In the genomic region with DNA sequence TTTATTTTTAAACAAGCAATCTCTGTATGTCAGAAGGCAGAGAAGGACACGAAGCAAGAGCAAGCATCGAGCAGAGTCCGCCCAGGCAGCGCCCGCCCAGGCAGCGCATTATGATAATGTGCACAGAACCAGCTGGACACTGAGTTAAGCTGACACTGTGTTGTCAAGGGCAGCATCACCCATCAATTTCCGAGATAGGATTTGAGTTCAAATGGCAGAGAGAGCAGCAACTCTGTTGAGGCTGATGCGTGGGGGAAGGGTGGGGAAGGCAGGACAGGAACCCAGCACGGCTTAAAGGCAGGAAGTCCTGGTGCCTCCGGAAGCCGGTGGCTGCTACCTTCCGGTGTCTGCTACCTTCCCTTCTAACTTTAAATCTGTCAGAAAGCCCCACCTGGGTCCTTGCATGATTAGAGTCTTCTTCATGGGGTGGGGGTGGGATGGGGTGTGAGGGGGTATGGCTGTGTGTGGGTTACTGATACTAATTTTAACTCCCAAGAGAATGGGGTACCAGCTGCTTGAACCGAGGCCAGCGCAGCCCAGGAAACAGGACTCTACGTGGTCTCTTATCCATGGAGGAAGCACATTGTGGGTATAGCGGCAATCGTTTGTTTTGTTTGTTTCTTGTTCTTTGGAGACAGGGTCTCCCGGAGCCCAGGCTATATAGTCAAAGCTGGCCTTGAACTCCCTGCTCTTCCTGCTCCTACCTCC, we compare ENCODE assay signal across 8 mouse cellular contexts.
DNase-seq lines count a peak whose midpoint lies in the region; ATAC-seq and TF ChIP-seq lines count a peak whose summit lies in the region.
"Had no signal": no experiment of that assay in that cellular context is flagged by ENCODE, and none has a peak within 500 bp of the region (broad histone marks: within the 10 kb centered on the region; RNA-seq: fewer than 3 reads in every experiment).

No protein-coding gene starts in this region.

- H3K9me3 ChIP-seq in hindbrain, postnatal 0 days (ENCODE audit: low read length): no peaks in the 10 kb centered on the region

- no peaks in the 10 kb centered on the region for H3K36me3 ChIP-seq in hindbrain, postnatal 0 days (ENCODE audit: insufficient read depth, low read length)

- ATAC-seq in common myeloid progenitor, adult 5-6 weeks (replicated peaks; ENCODE audit: low read depth, poor library complexity, severe bottlenecking): peak; percentile 34
- peak; percentile 83 for ATAC-seq in hindbrain, postnatal 0 days

- H3K9ac ChIP-seq in hindbrain, postnatal 0 days (replicated peaks; ENCODE audit: low read length): no peak overlapping the region

- WGBS in hindbrain, postnatal 0 days: 29% methylated on average over 18 of the region's 18 CpGs

- no peak overlapping the region for H3K27ac ChIP-seq in hindbrain, postnatal 0 days

- no peak for TF ChIP-seq CTCF in hindbrain, postnatal 0 days (IDR thresholded peaks at IDR 0.05; ENCODE audit: low read depth)

- no peaks in the 10 kb centered on the region for H3K27me3 ChIP-seq in hindbrain, postnatal 0 days (ENCODE audit: insufficient read depth, low read length)

- peak overlapping the region; percentile 14; the same call in 1 of the 2 replicates for H3K4me3 ChIP-seq in hindbrain, postnatal 0 days (ENCODE audit: low read length)
- H3K4me3 ChIP-seq: myocyte had no signal

- peak overlapping the region; percentile 40 for H3K4me2 ChIP-seq in hindbrain, postnatal 0 days (ENCODE audit: low read depth, low read length)

- DNase-seq in ZHBTc4 (ENCODE audit: low read depth, low spot score): peak; percentile 44
- peak; percentile 68 for DNase-seq in hindbrain, postnatal 0 days (ENCODE audit: low spot score)
- DNase-seq in lung, postnatal 14 days: peak; percentile 31
- peak; percentile 73 for DNase-seq in retina, postnatal 1 day
- DNase-seq in Muller cell, postnatal 12 days (ENCODE audit: inconsistent ontology term): no peak
- DNase-seq in right cerebral cortex, postnatal 25 days: no peak

- H3K4me1 ChIP-seq in hindbrain, postnatal 0 days (ENCODE audit: insufficient read depth, low read length): no peaks in the 10 kb centered on the region

Comparison
In these comparisons a context has a peak if more than half of its experiments do, and no peak if none do; other contexts are left out.
1. DNase-seq: peak in ZHBTc4 (single experiment), hindbrain, postnatal 0 days (single experiment), lung, postnatal 14 days (single experiment) and retina, postnatal 1 day (single experiment); none in Muller cell, postnatal 12 days (single experiment) and right cerebral cortex, postnatal 25 days (single experiment).